Mouse (Mus musculus) liver, embryonic 14.5 days (tissue): Measurements from ENCODE around the gene Alg12. TPM values are rescaled to one million over a fixed set of nuclear protein-coding genes. Genes with fewer than 3 reads are reported as not detected.

Experiments
- ATAC-seq: fragments of 200-750 bp; cut with Nextera tagmentation; 2 replicates; pipeline ENCODE4 v1.8.0; 2017; ENCODE audit warnings: moderate number of reproducible peaks, mild to moderate bottlenecking, moderate library complexity; ENCODE audit not compliant: insufficient read depth
- DNase-seq, 3 experiments: peaks; one replicate each; pipeline ENCODE4 v3.0.0-alpha.2; 2012 to 2013; ENCODE audit warnings: low read depth in 3 of 3, low spot score in 3 of 3
- H3K27ac ChIP-seq: fragments of 300-500 bp; sonication (generic); 2 replicates; pipeline ENCODE4 v1.5.1; 2014; ENCODE audit warnings: moderate library complexity, mild to moderate bottlenecking, control low read depth, inconsistent platforms
- H3K27me3 ChIP-seq: fragments of 300-500 bp; sonication (generic); 2 replicates; pipeline ENCODE4 v1.6.1; 2014; ENCODE audit warnings: mild to moderate bottlenecking, low read length, moderate library complexity; ENCODE audit not compliant: control insufficient read depth, insufficient read depth
- H3K36me3 ChIP-seq: fragments of 300-500 bp; sonication (generic); replicated peaks from 2 replicates; pipeline ENCODE4 v1.6.1; 2014; ENCODE audit warnings: low read depth; ENCODE audit not compliant: control insufficient read depth, insufficient read depth
- H3K4me1 ChIP-seq, 2 experiments: fragments of 200-500 bp in 1 of 2; fragments of 300-500 bp in 1 of 2; sonication (generic) in 1 of 2; replicated peaks; 2 replicates each; pipeline ENCODE4 v1.6.1; 2012 to 2014; ENCODE audit warnings: antibody characterized with exemption in 1 of 2, inconsistent platforms in 1 of 2, low read length in 1 of 2; ENCODE audit not compliant: control insufficient read depth in 2 of 2, insufficient read depth in 2 of 2
- H3K4me2 ChIP-seq: fragments of 300-500 bp; sonication (generic); 2 replicates; pipeline ENCODE4 v1.6.1; 2014; ENCODE audit warnings: low read depth, mild to moderate bottlenecking, control low read depth, moderate library complexity
- H3K4me3 ChIP-seq, 2 experiments: fragments of 200-500 bp in 1 of 2; fragments of 300-500 bp in 1 of 2; sonication (generic) in 1 of 2; 2 replicates each; pipeline ENCODE4 v1.5.1; 2012 to 2014; ENCODE audit warnings: low read depth in 2 of 2, low read length in 2 of 2, mild to moderate bottlenecking in 2 of 2, control low read depth in 1 of 2, inconsistent platforms in 1 of 2, moderate library complexity in 1 of 2; ENCODE audit not compliant: insufficient read depth in 1 of 2
- H3K9ac ChIP-seq: fragments of 300-500 bp; sonication (generic); replicated peaks from 2 replicates; pipeline ENCODE4 v1.6.1; 2014; ENCODE audit warnings: mild to moderate bottlenecking, control low read depth, moderate library complexity
- H3K9me3 ChIP-seq: fragments of 300-500 bp; sonication (generic); 2 replicates; pipeline ENCODE4 v1.6.1; 2016; ENCODE audit warnings: low read length, mixed read lengths; ENCODE audit not compliant: control insufficient read depth
- CTCF ChIP-seq: IDR thresholded peaks from 2 replicates; pipeline ENCODE4 v1.5.1; 2016; ENCODE audit warnings: antibody characterized with exemption, low read depth, control low read depth
- EP300 ChIP-seq: IDR thresholded peaks from 2 replicates; pipeline ENCODE4 v1.6.1; 2016; ENCODE audit warnings: antibody characterized with exemption, low read depth
- WGBS: fragments of 180-500 bp; shearing (Covaris S2); extraction: QIAGEN DNeasy Blood & Tissue Kit; methylation state at CpG from one replicate; pipeline ENCODE4 v1.1.7; 2014; ENCODE audit not compliant: insufficient replicate concordance; 5-methylcytosine and 5-hydroxymethylcytosine counted together
- polyA plus RNA-seq, 2 experiments: library from polyadenylated mRNA; depleted of rRNA in 1 of 2; stranded (reverse) in 1 of 2; unstranded in 1 of 2; fragments of >200 nt; fragmentation: Nextera tagmentation in 1 of 2; extraction: Ambion mirVana in 1 of 2; gene quantifications; 2 replicates each; pipeline versions ENCODE4 v1.2.1 to v1.2.3; 2012 to 2014

Alg12 gene
- polyA plus RNA-seq, 2 experiments = 4.9 to 5.9 TPM

GRCm38 (mm10) chr15:88839271-88839670, 20.2 kb upstream of the Alg12 start:
- H3K9me3 ChIP-seq = no peaks in the 10 kb centered on the region
- no peaks in the 10 kb centered on the region for H3K36me3 ChIP-seq
- WGBS = 27% methylated on average over 9 of the region's 9 CpGs
- H3K27me3 ChIP-seq = no peaks in the 10 kb centered on the region; the same call in 1 of the 2 replicates
- no peak overlapping the region for H3K4me3 ChIP-seq
- no peak overlapping the region for H3K27ac ChIP-seq
- 0 out of 4 replicates have a peak, but pooled peaks cover 0 to 7% of the 10 kb centered on the region in 2 experiments for H3K4me1 ChIP-seq
- no peak overlapping the region for H3K9ac ChIP-seq
- TF ChIP-seq CTCF = no peak
- TF ChIP-seq EP300 = no peak
- peak; percentile 34; the same call in 1 of the 2 replicates for ATAC-seq
- no peak for DNase-seq
- H3K4me2 ChIP-seq = no peak overlapping the region

DNA sequence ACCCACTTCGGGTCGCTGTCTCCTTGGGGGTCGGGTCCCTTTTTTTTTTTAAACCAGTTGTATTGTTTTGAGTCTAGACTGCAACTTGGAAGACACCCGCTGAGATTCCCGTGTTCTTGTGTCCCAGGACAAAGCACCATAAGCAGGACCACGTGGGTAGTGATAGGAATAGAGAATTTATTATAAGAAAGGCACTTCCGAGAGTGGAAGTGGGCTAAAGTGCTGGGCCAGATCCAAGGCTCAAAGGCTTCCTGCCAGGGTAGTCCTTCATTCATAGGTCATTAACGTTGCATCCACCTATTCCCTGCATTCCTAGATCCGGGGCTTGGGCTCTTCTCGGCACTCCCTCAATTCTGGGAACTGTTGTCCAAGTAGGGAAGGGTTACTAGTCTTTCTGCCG, 18.9 kb upstream of the Alg12 start:
- WGBS = 2% methylated on average over 11 of the region's 11 CpGs
- 0 out of 4 replicates have a peak, but pooled peaks cover 0 to 7% of the 10 kb centered on the region in 2 experiments for H3K4me1 ChIP-seq
- H3K27ac ChIP-seq = no peak overlapping the region
- no peak for DNase-seq
- no peak for TF ChIP-seq CTCF
- no peak for TF ChIP-seq EP300
- H3K9me3 ChIP-seq = no peaks in the 10 kb centered on the region
- no peak overlapping the region for H3K9ac ChIP-seq
- no peaks in the 10 kb centered on the region; the same call in 1 of the 2 replicates for H3K27me3 ChIP-seq
- H3K4me3 ChIP-seq = peak overlapping the region in 1 of 2 experiments; percentile 31; a peak in 1 of 4 replicates
- peak overlapping the region; percentile 48 for H3K4me2 ChIP-seq
- H3K36me3 ChIP-seq = no peaks in the 10 kb centered on the region
- ATAC-seq = no peak

- Histone ChIP-seq H3K4me1 (peaks cover 0 to 7% of the 10 kb centered on the region in 2 experiments; a peak in 1 of 4 replicates), H3K4me3 (peak overlapping the region; percentile 31 to 59), H3K27me3 (no peaks in the 10 kb centered on the region; the same call in 1 of the 2 replicates), H3K4me2 (peak overlapping the region; percentile 48), H3K27ac (no peak overlapping the region), H3K9me3 (no peaks in the 10 kb centered on the region), H3K9ac (no peak overlapping the region), H3K36me3 (no peaks in the 10 kb centered on the region)
- WGBS = under 1% methylated on average over 39 of the region's 39 CpGs
- TF ChIP-seq EP300 = no peak
- TF ChIP-seq CTCF = peak; percentile 26; the same call in 1 of the 2 replicates
- ATAC-seq = peak; percentile 50
- no peak for DNase-seq
Observed at GRCm38 (mm10) chr15:88837199-88837932, 18.2 kb upstream of the Alg12 start.

- no peak overlapping the region for H3K27ac ChIP-seq
- no peak overlapping the region for H3K9ac ChIP-seq
- DNase-seq = no peak
- H3K9me3 ChIP-seq = no peaks in the 10 kb centered on the region
- H3K4me2 ChIP-seq = peak overlapping the region; percentile 18; the same call in 1 of the 2 replicates
- no peak for ATAC-seq
- H3K36me3 ChIP-seq = no peaks in the 10 kb centered on the region
- no peak for TF ChIP-seq EP300
- no peak for TF ChIP-seq CTCF
- 47% methylated on average over 5 of the region's 5 CpGs for WGBS
- no peak overlapping the region for H3K4me3 ChIP-seq
- no peaks in the 10 kb centered on the region; the same call in 1 of the 2 replicates for H3K27me3 ChIP-seq
- peaks cover 0 to 14% of the 10 kb centered on the region in 2 experiments; a peak in 2 of 4 replicates for H3K4me1 ChIP-seq
Observed at GRCm38 (mm10) chr15:88836571-88836970, 17.5 kb upstream of the Alg12 start.

DNA sequence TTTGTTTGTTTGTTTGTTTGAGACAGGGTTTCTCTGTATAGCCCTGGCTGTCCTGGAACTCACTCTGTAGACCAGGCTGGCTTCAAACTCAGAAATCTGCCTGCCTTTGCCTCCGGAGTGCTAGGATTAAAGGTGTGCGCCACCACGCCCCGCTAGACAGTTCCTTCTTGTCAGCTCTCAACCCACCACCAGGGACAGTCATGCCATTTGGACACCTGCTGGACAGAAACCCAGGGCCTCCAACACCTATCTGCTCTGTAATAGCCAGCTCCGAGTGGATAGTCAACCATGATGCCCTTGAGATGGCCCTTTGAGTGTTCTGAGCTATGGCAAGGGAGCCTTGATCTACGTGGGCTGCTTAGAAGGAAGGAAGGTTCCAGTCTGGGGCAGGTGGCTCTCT, 16.9 kb upstream of the Alg12 start:
- TF ChIP-seq EP300 (no peak), CTCF (peak; percentile 43)
- ATAC-seq (no peak), DNase-seq (no peak)
- no peak overlapping the region for H3K4me2 ChIP-seq
- no peak overlapping the region for H3K27ac ChIP-seq
- 70% methylated on average over 6 of the region's 6 CpGs for WGBS
- no peaks in the 10 kb centered on the region for H3K36me3 ChIP-seq
- no peaks in the 10 kb centered on the region for H3K9me3 ChIP-seq
- H3K9ac ChIP-seq = no peak overlapping the region
- H3K4me1 ChIP-seq = peaks cover 0 to 14% of the 10 kb centered on the region in 2 experiments; a peak in 2 of 4 replicates
- H3K4me3 ChIP-seq = no peak overlapping the region
- no peaks in the 10 kb centered on the region; the same call in 1 of the 2 replicates for H3K27me3 ChIP-seq
